Mouse (Mus musculus): ENCODE results near the gene Exosc3.

The Exosc3 gene

DNA sequence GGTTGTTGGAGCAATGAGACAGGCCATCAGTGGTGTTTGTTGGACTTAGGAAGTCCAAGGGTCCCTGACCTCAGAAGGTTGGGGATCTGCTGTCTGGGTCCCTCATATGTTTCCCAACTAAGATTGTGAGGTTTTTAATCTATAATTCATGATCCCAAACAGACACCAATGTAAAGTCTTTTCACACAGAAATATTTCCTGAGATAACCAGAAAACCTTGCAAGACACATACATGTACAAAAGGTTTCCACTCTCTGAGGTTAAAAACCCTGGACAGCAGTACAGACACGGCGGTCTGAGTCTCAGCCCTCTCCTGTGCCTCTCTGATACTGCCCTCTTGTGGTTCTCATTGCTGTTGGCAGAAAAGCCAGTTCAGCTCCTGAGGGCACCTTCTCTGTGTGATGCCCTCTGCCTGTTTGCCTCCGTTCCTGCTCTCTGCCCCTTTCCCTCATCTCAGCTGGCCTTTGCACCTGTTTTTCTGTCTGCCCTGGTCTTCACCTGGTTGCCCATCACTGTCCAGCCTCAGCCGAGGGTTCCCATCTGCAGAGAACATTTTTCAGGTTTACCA lies 62.5 kb downstream of the Exosc3 start:
- peak; percentile 69 for DNase-seq (ENCODE audit: low read depth, low spot score)

- DNase-seq (ENCODE audit: low read depth, low spot score) = no peak
Measured at GRCm38 (mm10) chr4:45279292-45279691, 63.2 kb downstream of the Exosc3 start.

- DNase-seq (ENCODE audit: low read depth, low spot score) = no peak
Measured at GRCm38 (mm10) chr4:45275770-45276169, 66.8 kb downstream of the Exosc3 start.

DNA sequence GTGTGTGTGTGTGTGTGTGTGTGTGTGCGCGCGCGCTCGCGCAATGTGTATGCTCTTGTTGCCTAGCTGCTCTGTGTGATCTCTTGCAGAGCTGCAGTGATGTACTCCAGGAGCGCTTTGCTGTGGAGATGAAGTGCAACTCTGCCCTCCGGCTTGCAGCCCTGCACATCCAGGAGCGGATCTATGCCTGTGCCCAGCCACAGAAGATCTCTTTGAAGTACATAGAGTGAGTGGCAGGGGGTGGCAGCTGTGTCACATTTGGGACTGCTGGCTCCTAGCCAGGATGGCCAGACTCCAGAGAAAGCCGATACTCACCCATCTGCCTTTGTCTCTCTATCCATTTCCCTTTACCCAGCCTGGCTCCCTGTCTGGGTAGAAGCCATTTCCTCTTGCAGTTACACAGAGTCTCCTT lies 71.5 kb downstream of the Exosc3 start:
- no peak for DNase-seq (ENCODE audit: low read depth, low spot score)

GRCm38 (mm10) chr4:45267883-45268282 lies 74.6 kb downstream of the Exosc3 start:
- no peak for DNase-seq (ENCODE audit: low read depth, low spot score)
